Mouse (Mus musculus) heart, adult 18-20 months (tissue): ENCODE measurements around the gene Gpd1l. TPM values are rescaled to one million over a fixed set of nuclear protein-coding genes. Genes with fewer than 3 reads are reported as not detected.

Experiments
- DNase-seq, 2 experiments: peaks; one replicate each; pipeline ENCODE4 v3.0.0; 2021 to 2022; ENCODE audit warnings: mixed read lengths in 1 of 2
- total RNA-seq, 2 experiments: library from RNA; stranded (reverse); gene quantifications; 2 replicates each; pipeline ENCODE4 v1.2.3; 2021

Gene Gpd1l
- total RNA-seq, 2 experiments from 2014 or later = 38.0 to 40.4 TPM

GRCm38 (mm10) chr9:114930464-114931090 is 3.2 kb downstream of the Gpd1l start:
- DNase-seq = peak; percentile 91

GRCm38 (mm10) chr9:114925571-114925970 is 8.2 kb downstream of the Gpd1l start:
- DNase-seq = no peak

GRCm38 (mm10) chr9:114925039-114925438 is 8.7 kb downstream of the Gpd1l start:
- DNase-seq = no peak

- no peak for DNase-seq
These were observed 9.3 kb downstream of the Gpd1l start for GRCm38 (mm10) chr9:114924511-114924910.

- no peak for DNase-seq
These were observed 11.6 kb downstream of the Gpd1l start for GRCm38 (mm10) chr9:114922209-114922608.

GRCm38 (mm10) chr9:114921352-114922081 is 12.3 kb downstream of the Gpd1l start:
- peak; percentile 34 to 41 for DNase-seq

- no peak for DNase-seq
These were observed 13.2 kb downstream of the Gpd1l start for GRCm38 (mm10) chr9:114920569-114920968.

GRCm38 (mm10) chr9:114912680-114913649 is 20.8 kb downstream of the Gpd1l start:
- peak; percentile 75 to 92 for DNase-seq

GRCm38 (mm10) chr9:114907509-114907908 is 26.3 kb downstream of the Gpd1l start:
- peak in 1 of 2 experiments; percentile 55 for DNase-seq

- no peak for DNase-seq
These were observed 37.9 kb downstream of the Gpd1l start for GRCm38 (mm10) chr9:114895919-114896318.

GRCm38 (mm10) chr9:114892974-114893373 is 40.8 kb downstream of the Gpd1l start:
- no peak for DNase-seq

GRCm38 (mm10) chr9:114890377-114890776 is 43.4 kb downstream of the Gpd1l start:
- DNase-seq = no peak

- no peak for DNase-seq
These were observed 44.9 kb downstream of the Gpd1l start for GRCm38 (mm10) chr9:114888856-114889407.

- DNase-seq = peak; percentile 17 to 35
These were observed 46.1 kb downstream of the Gpd1l start for GRCm38 (mm10) chr9:114887699-114888098.

- DNase-seq = no peak
These were observed 47.7 kb downstream of the Gpd1l start for GRCm38 (mm10) chr9:114885991-114886662.

GRCm38 (mm10) chr9:114885564-114885963 is 48.2 kb downstream of the Gpd1l start:
- no peak for DNase-seq

- DNase-seq = no peak
These were observed 51.8 kb downstream of the Gpd1l start for GRCm38 (mm10) chr9:114881977-114882376.

- no peak for DNase-seq
These were observed 78.5 kb downstream of the Gpd1l start for GRCm38 (mm10) chr9:114855327-114855726.

- DNase-seq = peak in 1 of 2 experiments; percentile 4
These were observed 79.1 kb downstream of the Gpd1l start for GRCm38 (mm10) chr9:114854686-114855085.

- DNase-seq = peak; percentile 47
These were observed 80.5 kb downstream of the Gpd1l start for GRCm38 (mm10) chr9:114853336-114853735.

- DNase-seq = no peak
These were observed 82.2 kb downstream of the Gpd1l start for GRCm38 (mm10) chr9:114851419-114852190.
